7 mouse cellular contexts compared by ENCODE assay signal in genomic region chr1:39368267-39368841, GRCm38 (mm10). TPM values are rescaled to one million over a fixed set of nuclear protein-coding genes. Genes with fewer than 3 reads are reported as not detected.
DNase-seq lines count a peak whose midpoint lies in the region; ATAC-seq and TF ChIP-seq lines count a peak whose summit lies in the region.

No protein-coding gene starts in this region.

- WGBS in liver, embryonic 13.5 days (ENCODE audit: insufficient replicate concordance), result under 1% methylated on average over 34 of the region's 34 CpGs
- under 1% methylated on average over 34 of the region's 34 CpGs for WGBS in small intestine, adult 2 months

- peak overlapping the region; percentile 85 for H3K4me2 ChIP-seq in liver, embryonic 13.5 days

- H3K27ac ChIP-seq in brown adipose tissue, adult 24 weeks (replicated peaks; ENCODE audit: low read depth, low read length), result peak overlapping the region; percentile 45
- H3K27ac ChIP-seq in liver, embryonic 13.5 days, result peak overlapping the region; percentile 88
- peak overlapping the region; percentile 64 for H3K27ac ChIP-seq in small intestine, adult 2 months (ENCODE audit: insufficient read depth, low read depth, low read length)

- peak; percentile 38 for DNase-seq in right cerebral cortex, postnatal 4 days
- no peak for DNase-seq in right cerebral cortex, adult 18-20 months
- DNase-seq in heart, postnatal 4 days, result peak; percentile 15
- no peak for DNase-seq in liver, embryonic 13.5 days
- DNase-seq in layer of hippocampus, postnatal 14 days (ENCODE audit: low spot score in 2 of 2), result no peak

- no peaks in the 10 kb centered on the region for H3K9me3 ChIP-seq in liver, embryonic 13.5 days (replicated peaks)

- H3K36me3 ChIP-seq in liver, embryonic 13.5 days, result peaks cover 47% of the 10 kb centered on the region
- peaks cover 36% of the 10 kb centered on the region for H3K36me3 ChIP-seq in small intestine, adult 2 months (ENCODE audit: control insufficient read depth, insufficient read depth, low read length)

- TF ChIP-seq CTCF in small intestine, adult 2 months (IDR thresholded peaks at IDR 0.05; ENCODE audit: extremely low read depth, insufficient read length, insufficient replicate concordance, low read depth, low read length), result no peak

- peaks cover 6% of the 10 kb centered on the region; the same call in 1 of the 2 replicates for H3K27me3 ChIP-seq in liver, embryonic 13.5 days
- H3K27me3 ChIP-seq in small intestine, adult 2 months (ENCODE audit: control insufficient read depth, insufficient read depth, low read length), result no peaks in the 10 kb centered on the region

- H3K4me1 ChIP-seq in brown adipose tissue, adult 24 weeks (ENCODE audit: control insufficient read depth, insufficient read depth, insufficient read length, low read length), result no peaks in the 10 kb centered on the region; the same call in 1 of the 2 replicates
- peaks cover 24% of the 10 kb centered on the region for H3K4me1 ChIP-seq in liver, embryonic 13.5 days (replicated peaks)
- H3K4me1 ChIP-seq in small intestine, adult 2 months (ENCODE audit: control insufficient read depth, insufficient read depth, insufficient read length, low read length), result peaks cover 4% of the 10 kb centered on the region; the same call in 1 of the 2 replicates

- H3K4me3 ChIP-seq in brown adipose tissue, adult 24 weeks (ENCODE audit: insufficient read depth, low read depth, low read length), result peak overlapping the region; percentile 87
- H3K4me3 ChIP-seq in liver, embryonic 13.5 days (replicated peaks), result peak overlapping the region; percentile 95
- H3K4me3 ChIP-seq in small intestine, adult 2 months (ENCODE audit: low read depth, low read length), result peak overlapping the region; percentile 84

- H3K9ac ChIP-seq in liver, embryonic 13.5 days, result peak overlapping the region; percentile 96

- no peak for TF ChIP-seq POLR2A in small intestine, adult 2 months (IDR thresholded peaks at IDR 0.05; ENCODE audit: low read depth, low read length)

- peak; percentile 8 for ATAC-seq in liver, embryonic 13.5 days (ENCODE audit: low read depth)

RNA-seq across cellular contexts. Expression of gene Rpl31, which starts 0.7 kb away (rescaled TPM):
- 322 and 591 TPM in 2 replicates for polyA plus RNA-seq in brown adipose tissue, adult 24 weeks (2012; ENCODE audit: insufficient read depth, insufficient read length, missing spikeins)
- total RNA-seq in heart, postnatal 4 days (2021), result 100 to 1,000 TPM; 810 to 867 TPM
- polyA plus RNA-seq in liver, embryonic 13.5 days (2015; fragmentation: Nextera tagmentation; extraction: Ambion mirVana), result 417 and 442 TPM in 2 replicates
- polyA plus RNA-seq in small intestine, adult 2 months (2012; rRNA removed), result 34.5 and 55.5 TPM in 2 replicates
- total RNA-seq in layer of hippocampus, postnatal 14 days (2021), result 100 to 1,000 TPM; 448 to 544 TPM

Comparison
In these comparisons a context has a peak if more than half of its experiments do, and no peak if none do; other contexts are left out.
1. DNase-seq: peak in right cerebral cortex, postnatal 4 days (single experiment) and heart, postnatal 4 days (single experiment); none in right cerebral cortex, adult 18-20 months (single experiment), liver, embryonic 13.5 days (single experiment) and layer of hippocampus, postnatal 14 days (0 of 2).
2. Peak in every context shown above with its lines, with median percentiles within 50 percentile points of each other: H3K27ac ChIP-seq and H3K4me3 ChIP-seq.